Mouse (Mus musculus) hindbrain, embryonic 11.5 days (tissue): Measurements from ENCODE around the gene Wnt4. TPM values are rescaled to one million over a fixed set of nuclear protein-coding genes. Genes with fewer than 3 reads are reported as not detected.

Experiments used
- ATAC-seq: fragments of 200-750 bp; cut with Nextera tagmentation; 2 replicates; pipeline ENCODE4 v1.8.0; 2017; ENCODE audit warnings: mild to moderate bottlenecking, moderate TSS enrichment, moderate library complexity; ENCODE audit not compliant: low FRiP score
- DNase-seq: peaks from one replicate; pipeline ENCODE4 v3.0.0-alpha.2; 2015; ENCODE audit warnings: low spot score
- H3K27ac ChIP-seq: fragments of 300-500 bp; sonication (generic); 2 replicates; pipeline ENCODE4 v1.5.1; 2014; ENCODE audit warnings: mild to moderate bottlenecking, low read depth, low read length
- H3K27me3 ChIP-seq: fragments of 300-500 bp; sonication (generic); 2 replicates; pipeline ENCODE4 v1.6.1; 2014; ENCODE audit warnings: mild to moderate bottlenecking, low read length, moderate library complexity, mixed read lengths; ENCODE audit not compliant: control insufficient read depth, insufficient read depth
- H3K36me3 ChIP-seq: fragments of 300-500 bp; sonication (generic); 2 replicates; pipeline ENCODE4 v1.6.1; 2014; ENCODE audit warnings: mild to moderate bottlenecking, low read length, moderate library complexity, mixed read lengths; ENCODE audit not compliant: control insufficient read depth, insufficient read depth
- H3K4me1 ChIP-seq: fragments of 300-500 bp; sonication (generic); replicated peaks from 2 replicates; pipeline ENCODE4 v1.6.1; 2014; ENCODE audit warnings: low read length, mixed read lengths; ENCODE audit not compliant: control insufficient read depth, insufficient read depth
- H3K4me2 ChIP-seq: fragments of 300-500 bp; sonication (generic); replicated peaks from 2 replicates; pipeline ENCODE4 v1.6.1; 2014; ENCODE audit warnings: mild to moderate bottlenecking, low read depth, low read length
- H3K4me3 ChIP-seq: fragments of 300-500 bp; sonication (generic); 2 replicates; pipeline ENCODE4 v1.5.1; 2014; ENCODE audit warnings: low read depth, low read length
- H3K9ac ChIP-seq: fragments of 300-500 bp; sonication (generic); 2 replicates; pipeline ENCODE4 v1.6.1; 2014; ENCODE audit warnings: low read depth, low read length
- H3K9me3 ChIP-seq: fragments of 300-500 bp; sonication (generic); 2 replicates; pipeline ENCODE4 v1.6.1; 2016; ENCODE audit warnings: low read length; ENCODE audit not compliant: control insufficient read depth
- WGBS: fragments of 180-500 bp; shearing (Covaris S2); extraction: QIAGEN DNeasy Blood & Tissue Kit; methylation state at CpG from one replicate; pipeline ENCODE4 v1.1.7; 2014; 5-methylcytosine and 5-hydroxymethylcytosine counted together
- polyA plus RNA-seq: library from polyadenylated mRNA; unstranded; fragments of >200 nt; fragmentation: Nextera tagmentation; extraction: Ambion mirVana; gene quantifications from 2 replicates; pipeline ENCODE4 v1.2.1, GENCODE M21; 2014

Gene Wnt4
- polyA plus RNA-seq, 1 experiment from 2014 or later: 2.2 TPM

DNA sequence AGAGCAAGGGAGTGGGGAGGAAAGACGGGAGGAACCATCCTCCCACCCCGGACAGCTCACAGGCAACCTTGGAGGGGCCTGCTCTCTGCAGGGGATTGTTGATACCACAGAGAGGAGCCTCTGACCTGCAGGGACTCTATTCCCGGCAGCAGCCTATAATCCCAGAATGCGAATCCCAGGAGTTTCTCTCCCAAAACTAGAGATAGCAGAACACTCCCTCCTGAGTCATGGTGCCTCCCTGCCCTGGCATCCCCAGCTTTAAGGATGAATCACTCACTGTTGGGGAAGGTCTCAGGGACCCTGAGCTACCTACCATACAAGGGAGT is 6.1 kb downstream of the Wnt4 start:
- no peaks in the 10 kb centered on the region for H3K36me3 ChIP-seq
- H3K4me3 ChIP-seq: no peak overlapping the region
- no peak for DNase-seq
- H3K27ac ChIP-seq: no peak overlapping the region
- H3K9ac ChIP-seq: no peak overlapping the region
- H3K4me1 ChIP-seq: peaks cover 3% of the 10 kb centered on the region
- no peak for ATAC-seq
- H3K9me3 ChIP-seq: no peaks in the 10 kb centered on the region
- H3K27me3 ChIP-seq: peaks cover 26% of the 10 kb centered on the region
- 8% methylated on average over 4 of the region's 4 CpGs for WGBS
- no peak overlapping the region for H3K4me2 ChIP-seq

- H3K9me3 ChIP-seq: no peaks in the 10 kb centered on the region
- no peak overlapping the region for H3K4me2 ChIP-seq
- no peaks in the 10 kb centered on the region for H3K4me1 ChIP-seq
- no peak for ATAC-seq
- H3K36me3 ChIP-seq: no peaks in the 10 kb centered on the region
- no peak overlapping the region for H3K4me3 ChIP-seq
- H3K27me3 ChIP-seq: peaks cover 13% of the 10 kb centered on the region
- no peak overlapping the region for H3K9ac ChIP-seq
- WGBS: 77% methylated on average over 14 of the region's 15 CpGs
- no peak for DNase-seq
- H3K27ac ChIP-seq: no peak overlapping the region
Measured at GRCm38 (mm10) chr4:137285876-137286661, 8.8 kb downstream of the Wnt4 start.

- Histone ChIP-seq H3K9ac (no peak overlapping the region), H3K4me3 (no peak overlapping the region), H3K27ac (no peak overlapping the region), H3K36me3 (no peaks in the 10 kb centered on the region), H3K9me3 (no peaks in the 10 kb centered on the region), H3K4me1 (no peaks in the 10 kb centered on the region), H3K27me3 (peaks cover 11% of the 10 kb centered on the region), H3K4me2 (no peak overlapping the region)
- DNase-seq (no peak), ATAC-seq (no peak)
- 62% methylated on average over 8 of the region's 8 CpGs for WGBS
Measured at GRCm38 (mm10) chr4:137286662-137286953, 9.3 kb downstream of the Wnt4 start.

DNA sequence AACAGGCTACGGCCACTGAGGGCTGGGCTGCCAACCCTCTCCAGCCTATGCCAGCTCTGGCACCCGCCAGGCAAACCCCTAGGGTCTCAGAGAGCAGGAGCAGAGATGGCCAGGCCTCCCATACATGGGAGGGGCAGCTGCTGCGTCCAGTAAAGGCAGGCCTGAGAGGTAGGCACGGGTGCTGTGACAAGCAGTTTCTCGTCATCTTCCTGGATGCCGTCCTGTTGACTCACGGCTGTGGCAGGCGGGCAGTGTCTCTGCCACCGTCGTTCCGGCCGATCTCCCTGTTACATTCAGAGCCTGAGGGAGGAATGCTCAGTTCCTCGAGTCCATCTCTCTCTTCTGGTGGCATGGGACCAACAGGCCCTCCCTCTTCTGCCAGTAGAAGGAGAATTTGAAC is 9.9 kb downstream of the Wnt4 start:
- Histone ChIP-seq H3K4me2 (no peak overlapping the region), H3K27ac (no peak overlapping the region), H3K27me3 (peaks cover 8% of the 10 kb centered on the region), H3K9me3 (no peaks in the 10 kb centered on the region), H3K4me1 (no peaks in the 10 kb centered on the region), H3K4me3 (no peak overlapping the region), H3K36me3 (no peaks in the 10 kb centered on the region), H3K9ac (no peak overlapping the region)
- DNase-seq: no peak
- WGBS: 77% methylated on average over 13 of the region's 13 CpGs
- ATAC-seq: no peak

GRCm38 (mm10) chr4:137287818-137288217 is 10.5 kb downstream of the Wnt4 start:
- ATAC-seq (no peak), DNase-seq (peak; percentile 85)
- no peaks in the 10 kb centered on the region for H3K36me3 ChIP-seq
- 6% methylated on average over 4 of the region's 4 CpGs for WGBS
- H3K9me3 ChIP-seq: no peaks in the 10 kb centered on the region
- no peaks in the 10 kb centered on the region for H3K4me1 ChIP-seq
- H3K9ac ChIP-seq: no peak overlapping the region
- no peak overlapping the region for H3K4me2 ChIP-seq
- no peak overlapping the region for H3K4me3 ChIP-seq
- no peak overlapping the region for H3K27ac ChIP-seq
- peaks cover 3% of the 10 kb centered on the region; the same call in 1 of the 2 replicates for H3K27me3 ChIP-seq

DNA sequence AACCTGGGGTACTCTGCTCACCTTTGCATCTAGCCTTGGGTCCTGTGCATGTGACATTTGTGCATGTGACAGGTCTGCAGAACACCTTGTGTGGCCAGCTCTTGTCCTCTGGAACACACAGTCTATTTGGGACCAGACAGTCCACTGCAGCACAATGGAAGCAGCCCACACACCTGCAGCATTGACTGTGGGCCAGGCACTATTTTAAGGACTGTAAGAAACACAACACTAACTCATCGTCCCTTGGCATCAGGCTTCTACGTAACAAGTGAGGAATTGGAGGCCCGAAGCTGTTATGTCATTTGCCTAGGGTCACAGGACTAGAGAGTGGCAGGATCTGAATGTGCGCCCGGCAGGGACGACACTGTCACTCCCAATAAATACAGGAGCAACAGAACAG is 12.4 kb downstream of the Wnt4 start:
- WGBS: 88% methylated on average over 6 of the region's 6 CpGs

GRCm38 (mm10) chr4:137290250-137290649 is 13.0 kb downstream of the Wnt4 start:
- no peaks in the 10 kb centered on the region for H3K9me3 ChIP-seq
- no peaks in the 10 kb centered on the region for H3K27me3 ChIP-seq
- no peak overlapping the region for H3K27ac ChIP-seq
- DNase-seq (no peak), ATAC-seq (no peak)
- no peaks in the 10 kb centered on the region for H3K4me1 ChIP-seq
- 86% methylated on average over 3 of the region's 3 CpGs for WGBS
- no peaks in the 10 kb centered on the region for H3K36me3 ChIP-seq
- no peak overlapping the region for H3K4me2 ChIP-seq
- H3K9ac ChIP-seq: no peak overlapping the region
- H3K4me3 ChIP-seq: no peak overlapping the region

More for the DNA sequence above, 12.4 kb downstream of the Wnt4 start:
- Histone ChIP-seq H3K4me3 (no peak overlapping the region), H3K9ac (no peak overlapping the region), H3K9me3 (no peaks in the 10 kb centered on the region), H3K36me3 (no peaks in the 10 kb centered on the region), H3K4me1 (no peaks in the 10 kb centered on the region), H3K4me2 (no peak overlapping the region), H3K27ac (no peak overlapping the region), H3K27me3 (no peaks in the 10 kb centered on the region)
- DNase-seq: no peak
- no peak for ATAC-seq

GRCm38 (mm10) chr4:137292625-137293024 is 15.3 kb downstream of the Wnt4 start:
- 88% methylated on average over 7 of the region's 7 CpGs for WGBS
- ATAC-seq (no peak), DNase-seq (no peak)
- H3K36me3 ChIP-seq: no peaks in the 10 kb centered on the region
- no peaks in the 10 kb centered on the region for H3K27me3 ChIP-seq
- H3K4me3 ChIP-seq: no peak overlapping the region
- no peaks in the 10 kb centered on the region for H3K4me1 ChIP-seq
- H3K9me3 ChIP-seq: no peaks in the 10 kb centered on the region
- no peak overlapping the region for H3K9ac ChIP-seq
- H3K4me2 ChIP-seq: no peak overlapping the region
- H3K27ac ChIP-seq: no peak overlapping the region

GRCm38 (mm10) chr4:137294032-137294431 is 16.7 kb downstream of the Wnt4 start:
- no peak for ATAC-seq
- Histone ChIP-seq H3K36me3 (no peaks in the 10 kb centered on the region), H3K9me3 (no peaks in the 10 kb centered on the region), H3K4me3 (no peak overlapping the region), H3K4me1 (no peaks in the 10 kb centered on the region), H3K27me3 (no peaks in the 10 kb centered on the region), H3K9ac (no peak overlapping the region), H3K4me2 (no peak overlapping the region), H3K27ac (no peak overlapping the region)
- WGBS: 90% methylated on average over 7 of the region's 7 CpGs
- DNase-seq: no peak
